Mouse (Mus musculus): ENCODE data around the gene Pttg1.

The Pttg1 gene

GRCm38 (mm10) chr11:43408888-43409287 is 17.2 kb downstream of the Pttg1 start:
- DNase-seq (ENCODE audit: low spot score), result no peak

DNA sequence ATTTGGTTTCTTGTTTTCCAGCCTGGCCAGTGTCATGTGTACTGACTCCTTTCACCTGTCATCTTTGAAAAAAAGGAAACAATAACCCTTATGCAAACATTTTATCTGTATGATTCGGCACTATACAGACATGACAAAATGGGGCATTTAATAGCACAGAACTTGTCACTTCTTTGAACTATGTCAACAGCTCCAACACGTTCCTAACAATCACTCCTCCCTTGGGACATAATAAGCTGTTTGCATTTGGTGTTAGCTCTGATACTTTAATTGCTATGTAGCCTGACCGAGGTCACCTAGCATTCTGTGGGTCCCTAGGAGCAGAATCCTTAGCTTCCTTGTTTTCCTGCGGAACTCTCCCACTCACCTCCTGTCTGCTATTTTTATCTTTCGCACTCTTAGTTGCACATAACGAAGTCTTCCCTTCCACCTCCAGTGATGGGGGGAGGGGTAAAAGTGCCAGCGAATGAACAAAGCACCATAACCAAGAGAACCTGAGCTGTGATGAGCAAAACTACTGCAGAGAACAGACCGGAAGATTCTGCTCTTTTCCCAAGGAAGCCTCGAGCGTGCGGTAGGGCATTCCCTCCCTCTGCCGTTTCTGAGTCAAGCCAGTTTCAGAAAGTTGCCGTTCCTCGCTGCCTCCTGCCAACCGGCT is 21.8 kb downstream of the Pttg1 start:
- DNase-seq (ENCODE audit: low spot score), result no peak

GRCm38 (mm10) chr11:43400131-43400530 is 25.9 kb downstream of the Pttg1 start:
- no peak for DNase-seq (ENCODE audit: low spot score)

DNA sequence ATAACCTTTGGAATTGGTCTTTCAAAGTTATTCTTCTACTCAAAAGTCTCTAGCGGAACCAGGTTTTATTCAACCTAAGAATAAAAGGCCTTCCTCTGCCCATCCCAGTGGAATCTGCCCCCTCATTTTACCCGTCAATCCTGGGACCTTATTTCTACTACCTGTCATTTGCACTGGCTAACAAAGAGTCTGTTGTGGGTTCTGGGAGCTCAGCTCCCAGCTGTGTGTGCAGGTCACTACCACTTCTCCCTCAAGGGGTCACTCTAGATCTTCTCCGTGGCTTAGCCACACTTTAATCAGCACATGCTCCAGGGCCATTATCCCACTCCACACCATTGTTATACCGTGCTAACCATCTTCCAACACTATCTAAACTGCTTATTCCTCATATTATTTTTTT is 26.8 kb downstream of the Pttg1 start:
- DNase-seq (ENCODE audit: low spot score), result no peak

DNA sequence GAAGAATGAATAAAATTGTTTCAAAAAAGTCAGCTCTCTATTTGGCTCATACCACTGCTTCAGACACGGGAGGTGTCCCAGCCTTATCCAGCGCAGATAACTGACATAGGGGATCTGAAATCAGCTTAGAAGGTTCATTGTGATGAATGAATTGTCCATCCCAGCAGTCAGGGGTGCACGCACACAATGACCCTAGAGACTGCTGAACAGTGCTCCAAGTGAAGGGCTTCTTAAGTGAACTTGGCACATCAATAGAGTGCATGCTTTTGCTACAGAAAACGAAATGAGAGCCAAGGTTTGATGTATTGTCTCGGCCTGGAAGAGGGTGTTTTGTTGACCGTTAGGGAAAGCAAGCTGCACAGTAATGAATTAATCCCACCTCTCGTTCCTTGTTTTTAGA is 29.4 kb downstream of the Pttg1 start:
- DNase-seq (ENCODE audit: low spot score), result no peak

- DNase-seq (ENCODE audit: low spot score), result no peak
These were observed 29.8 kb downstream of the Pttg1 start for GRCm38 (mm10) chr11:43396246-43396645.

- no peak for DNase-seq (ENCODE audit: low spot score)
These were observed 30.7 kb downstream of the Pttg1 start for GRCm38 (mm10) chr11:43395073-43395948.

GRCm38 (mm10) chr11:43393325-43393724 is 32.7 kb downstream of the Pttg1 start:
- DNase-seq (ENCODE audit: low spot score), result no peak

GRCm38 (mm10) chr11:43392757-43393156 is 33.3 kb downstream of the Pttg1 start:
- no peak for DNase-seq (ENCODE audit: low spot score)

- no peak for DNase-seq (ENCODE audit: low spot score)
These were observed 36.9 kb downstream of the Pttg1 start for GRCm38 (mm10) chr11:43389118-43389517.

- DNase-seq (ENCODE audit: low spot score), result peak; percentile 59
These were observed 37.6 kb downstream of the Pttg1 start for GRCm38 (mm10) chr11:43388122-43389097.

GRCm38 (mm10) chr11:43387004-43387880 is 38.8 kb downstream of the Pttg1 start:
- DNase-seq (ENCODE audit: low spot score), result no peak

DNA sequence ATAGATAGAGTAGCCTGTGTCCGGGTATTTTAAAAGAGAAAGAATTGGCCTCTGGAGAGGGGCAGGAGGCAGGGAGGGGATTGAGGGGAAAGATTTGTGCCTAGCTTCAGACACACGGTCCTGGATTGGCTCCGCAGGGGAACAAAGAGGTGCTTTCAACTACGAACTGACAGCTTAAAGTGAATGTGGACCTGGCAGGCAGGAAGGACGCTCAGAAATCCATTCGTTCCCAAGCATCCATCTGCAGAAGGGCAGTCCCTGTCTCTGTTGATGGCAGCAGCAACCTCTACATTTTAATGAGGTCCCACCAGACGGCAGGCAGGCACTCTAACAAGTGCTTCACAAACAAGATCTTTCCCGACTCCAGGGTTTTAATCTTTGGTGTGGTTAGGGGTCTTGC is 40.3 kb downstream of the Pttg1 start:
- DNase-seq (ENCODE audit: low spot score), result no peak

DNA sequence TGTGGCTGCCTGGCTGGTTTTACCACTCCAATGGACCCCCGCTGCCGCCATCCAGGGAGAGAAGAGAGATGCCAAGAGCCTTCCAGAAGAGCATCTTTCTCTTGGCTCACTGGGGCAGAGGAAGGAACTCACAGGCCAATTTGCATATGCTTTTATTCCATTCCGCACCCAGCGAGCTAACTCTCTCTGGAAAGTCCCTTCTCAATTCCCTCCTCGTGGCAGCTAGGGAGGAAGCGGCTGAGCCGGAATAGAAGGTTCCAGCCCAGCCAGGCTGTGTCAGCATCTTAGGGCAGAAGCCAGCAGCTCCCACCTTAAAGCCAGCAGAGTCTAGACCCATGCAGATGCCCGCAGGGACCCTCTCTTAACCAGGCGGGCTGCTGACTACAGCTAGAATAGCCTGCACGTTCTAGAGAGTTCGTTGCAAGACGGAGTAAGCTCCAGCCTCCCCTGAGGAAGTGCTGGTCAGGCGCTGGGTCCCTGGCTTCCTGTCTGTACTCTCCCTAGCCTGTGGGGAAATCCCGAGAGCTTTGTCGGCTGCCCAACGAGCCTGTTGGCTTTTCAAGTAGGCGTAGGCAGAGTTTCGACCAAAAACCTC is 40.9 kb downstream of the Pttg1 start:
- DNase-seq (ENCODE audit: low spot score), result peak; percentile 75

GRCm38 (mm10) chr11:43383581-43383980 is 42.5 kb downstream of the Pttg1 start:
- no peak for DNase-seq (ENCODE audit: low spot score)

DNA sequence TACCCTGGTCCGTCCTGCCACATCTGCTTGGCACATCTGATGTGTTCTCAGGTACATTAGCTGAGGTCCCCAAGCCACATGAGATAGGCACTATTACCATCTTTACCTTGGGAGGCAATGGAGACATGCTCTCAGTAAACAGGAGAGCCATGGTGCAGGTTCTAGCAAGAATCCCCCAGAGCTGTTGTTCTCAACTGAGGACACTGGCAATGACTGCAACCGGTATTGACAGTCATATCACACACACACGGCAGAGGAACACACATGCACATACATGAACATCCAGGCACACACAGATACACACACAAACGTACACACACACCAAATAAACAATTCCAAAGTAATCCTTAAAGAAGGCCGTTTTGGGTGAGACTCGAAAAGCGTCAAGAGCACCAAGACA is 45.1 kb downstream of the Pttg1 start:
- DNase-seq (ENCODE audit: low spot score), result no peak

DNA sequence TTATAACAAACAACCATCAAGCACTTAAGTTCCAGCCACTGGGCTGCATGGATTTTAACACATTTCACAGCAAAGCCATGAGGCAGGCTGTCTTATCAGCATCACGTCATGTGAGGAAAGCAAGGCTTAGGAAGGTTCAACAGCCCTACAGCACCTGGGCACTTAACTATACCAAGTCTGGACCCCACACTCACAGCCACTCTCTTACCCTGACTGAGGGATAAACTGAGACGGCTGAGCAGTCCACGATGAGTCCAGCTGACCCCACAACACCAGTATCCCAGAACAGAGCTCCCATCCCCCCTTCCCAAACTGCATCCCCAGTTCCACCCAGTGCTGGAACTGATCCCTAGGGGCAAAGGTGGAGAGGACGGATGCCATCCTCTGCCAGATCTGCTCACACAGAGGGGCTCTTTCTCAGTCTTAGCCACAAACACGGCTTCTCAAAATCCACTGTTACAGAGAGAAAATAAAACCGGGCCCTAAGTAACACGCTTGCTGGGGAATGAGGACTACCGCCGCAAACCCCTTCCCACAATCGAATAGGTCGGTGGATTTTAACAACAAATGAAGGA is 46.1 kb downstream of the Pttg1 start:
- no peak for DNase-seq (ENCODE audit: low spot score)

DNA sequence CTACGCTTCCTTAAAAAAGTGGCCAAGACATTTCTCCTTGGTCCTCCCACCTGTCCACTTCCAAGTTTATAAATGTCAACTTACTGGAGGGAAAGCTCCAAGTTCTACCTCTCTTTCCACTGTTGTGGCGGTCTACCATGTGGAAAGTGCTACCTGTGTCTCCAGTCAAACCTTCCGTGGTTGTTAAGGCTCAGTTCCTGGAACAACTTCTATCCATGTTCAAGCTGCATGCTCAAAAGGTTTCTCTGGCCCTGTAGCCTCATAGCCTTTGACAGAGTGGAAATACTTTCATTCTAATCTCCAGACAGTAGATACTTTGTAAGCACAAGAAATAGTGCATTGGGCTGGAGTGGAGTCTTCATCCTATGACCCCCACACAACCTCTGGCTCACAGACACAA is 46.6 kb downstream of the Pttg1 start:
- DNase-seq (ENCODE audit: low spot score), result no peak

- DNase-seq (ENCODE audit: low spot score), result no peak
These were observed 48.8 kb downstream of the Pttg1 start for GRCm38 (mm10) chr11:43377083-43377850.

GRCm38 (mm10) chr11:43376598-43376997 is 49.5 kb downstream of the Pttg1 start:
- DNase-seq (ENCODE audit: low spot score), result no peak

Data from T-cell, adult 2 months (primary cell).